Mouse (Mus musculus) adipose tissue, adult 10 weeks (tissue): ENCODE data around the gene Aph1b. TPM values are rescaled to one million over a fixed set of nuclear protein-coding genes. Genes with fewer than 3 reads are reported as not detected.

ENCODE experiments used
- polyA plus RNA-seq: library from polyadenylated mRNA; stranded (reverse); fragments of 350-450 nt; fragmentation: Illumina TruSeq; extraction: RNeasy Lipid Tissue Mini Kit (QIAGEN cat#74804); gene quantifications from one replicate; pipeline ENCODE4 v1.2.3, GENCODE M21; 2014; ENCODE audit warnings: low read depth, low replicate concordance

Aph1b gene
- polyA plus RNA-seq = 8.8 TPM

DNA sequence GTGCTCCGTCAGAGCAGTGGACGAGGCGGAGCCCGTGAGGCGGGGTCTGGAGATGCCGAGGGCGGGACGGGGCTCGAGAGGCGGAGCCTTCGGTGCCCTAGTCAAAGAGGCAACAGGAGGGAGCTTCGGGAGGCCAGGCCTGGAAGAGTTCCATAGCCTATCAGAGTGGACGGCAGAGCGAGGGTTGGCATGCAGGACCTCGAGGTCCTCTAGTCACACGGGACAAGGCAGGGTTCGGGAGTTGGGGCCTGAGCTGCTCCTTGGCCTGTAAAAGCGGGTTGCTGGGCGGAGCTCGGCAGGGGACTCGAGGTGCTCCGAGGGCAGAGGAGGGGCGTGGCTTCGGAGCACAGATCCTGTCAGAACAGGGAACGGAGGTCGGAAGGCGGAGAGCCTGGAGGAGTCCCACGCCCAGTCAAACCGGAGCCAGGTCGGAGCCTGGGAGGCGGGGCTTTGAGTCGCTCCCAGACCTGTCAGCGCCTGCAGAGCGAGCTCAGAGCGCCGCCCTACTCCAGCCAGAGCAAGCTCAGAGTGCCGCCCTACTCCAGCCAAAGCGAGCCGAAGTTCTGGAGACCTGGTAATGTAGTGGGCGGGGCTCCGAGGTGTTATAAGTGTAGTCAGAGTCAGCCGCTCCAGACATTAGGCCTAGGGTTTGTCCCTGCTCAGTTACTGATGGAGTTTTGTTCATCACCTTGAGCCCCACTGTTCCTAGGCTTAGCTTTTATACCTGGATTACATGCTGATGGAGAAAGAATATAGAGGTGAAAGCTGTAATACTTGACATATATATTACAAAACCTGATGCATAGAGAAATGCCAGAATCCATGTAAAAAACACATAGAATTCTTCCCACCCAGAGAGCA is at the start of gene Aph1b:
Gene Aph1b, minus strand, starts transcription at position 27 of the 861 bp plus-strand sequence.

DNA sequence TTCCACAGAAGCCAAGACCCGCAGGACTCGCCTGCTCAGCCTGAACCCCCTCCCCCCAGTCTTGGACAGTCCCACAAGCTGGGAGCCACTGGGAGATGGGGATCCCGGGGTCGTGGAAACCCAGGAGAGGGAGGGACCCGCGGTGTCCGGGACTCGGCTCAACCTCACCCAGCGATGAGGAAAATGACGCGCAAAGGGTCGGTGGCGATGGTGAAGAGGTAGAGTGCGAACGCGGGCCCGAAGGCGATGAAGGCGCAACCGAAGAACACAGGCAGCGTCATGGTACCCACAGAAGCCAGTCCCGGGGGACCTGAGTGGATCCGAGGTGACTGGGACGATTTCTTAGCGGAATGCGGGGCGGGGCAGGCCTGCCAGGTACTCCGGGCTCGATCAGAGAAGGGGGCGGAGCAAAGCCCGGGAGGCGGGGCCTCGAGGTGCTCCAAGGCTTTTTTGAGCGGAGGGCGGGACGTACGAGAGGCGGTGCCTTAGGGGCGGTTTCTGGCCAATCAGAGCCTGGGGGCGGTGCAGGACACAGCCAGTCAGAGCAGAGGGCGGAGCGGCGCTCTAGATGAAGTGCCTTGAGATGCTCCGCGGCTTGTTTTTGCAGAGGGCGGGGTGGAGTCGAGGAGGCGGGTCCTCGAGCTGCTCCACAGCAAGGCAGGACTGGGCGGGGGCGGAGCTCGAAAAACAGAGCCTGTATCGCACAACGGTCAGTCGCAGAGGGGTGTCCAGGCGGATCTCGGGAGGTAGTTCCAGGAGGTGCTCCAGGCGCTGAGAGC is 39.2 kb upstream of the Aph1b start, which contains the start of gene Aph1c:
Gene Aph1c, minus strand, starts transcription at position 409 of the 779 bp plus-strand sequence.

DNA sequence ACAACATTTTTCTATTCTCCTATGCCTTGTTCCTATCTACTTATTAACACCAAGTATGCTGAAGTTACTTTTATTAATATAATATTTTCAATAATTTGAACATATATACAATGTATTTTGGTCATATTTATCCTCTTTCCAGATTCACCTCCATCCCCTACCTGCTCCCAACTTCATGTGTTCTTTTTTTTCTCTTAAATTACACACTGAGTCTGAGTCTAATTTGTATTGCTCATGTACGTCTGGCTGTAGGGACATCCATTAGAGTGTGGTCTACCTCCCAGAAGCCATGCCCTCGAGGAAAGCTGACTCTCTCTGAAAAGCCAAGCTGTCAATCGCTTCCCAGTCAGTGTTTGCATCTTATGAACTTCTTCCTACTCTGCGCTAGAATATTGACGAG is 1.4 kb upstream of the Aph1b start, which contains the start of gene Gm10647:
Gene Gm10647, plus strand, starts transcription at position 301 of the 400 bp plus-strand sequence.

Other genes starting within 250 kb of the Aph1b start
- gene Usp3, start 202.3 kb downstream of the Aph1b start, polyA plus RNA-seq = 34.5 TPM
- gene Car12, start 81.8 kb downstream of the Aph1b start, polyA plus RNA-seq = 21.9 TPM
- 0.20 TPM for gene Gm10647, start 1.5 kb upstream of the Aph1b start, polyA plus RNA-seq
- gene Aph1c, start 39.2 kb upstream of the Aph1b start, polyA plus RNA-seq = 3.0 TPM
- 13.1 TPM for gene Rab8b, start 124.2 kb upstream of the Aph1b start, polyA plus RNA-seq
- 233 TPM for gene Rps27l, start 150.6 kb upstream of the Aph1b start, polyA plus RNA-seq
- 16.7 TPM for gene Lactb, start 180.0 kb upstream of the Aph1b start, polyA plus RNA-seq